Mouse (Mus musculus): ENCODE measurements around the gene Cela1. TPM values are rescaled to one million over a fixed set of nuclear protein-coding genes. Genes with fewer than 3 reads are reported as not detected.

The Cela1 gene
- 515 and 2,945 TPM in 2 replicates for polyA plus RNA-seq (2012; rRNA removed)

DNA sequence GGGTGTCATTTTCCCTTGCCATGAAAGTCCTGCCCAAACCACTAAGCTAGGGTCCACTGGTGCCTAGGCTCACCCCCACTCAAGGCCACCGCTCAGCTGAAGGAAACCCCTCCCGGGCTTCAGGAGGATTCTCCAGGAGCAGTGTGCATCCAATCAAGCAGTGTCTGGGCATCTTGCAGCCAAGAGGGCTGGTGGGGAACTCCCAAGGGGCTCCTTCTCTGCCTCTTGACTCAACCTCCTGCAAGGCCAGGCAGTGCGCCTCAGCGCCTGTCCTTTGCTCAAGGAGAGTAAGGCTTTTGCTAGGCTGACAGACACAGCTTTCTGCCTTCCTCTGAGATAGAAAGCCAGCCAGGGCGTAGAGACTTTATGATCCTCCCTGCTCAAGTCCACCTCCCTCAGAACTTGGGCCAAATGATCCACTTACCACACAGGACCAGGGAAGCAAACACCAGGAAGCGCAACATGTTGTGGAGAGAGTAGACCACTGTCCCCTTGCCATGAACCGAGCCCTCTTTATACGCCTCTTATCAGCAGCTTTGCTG lies at the start of gene Cela1:
Cela1 (minus strand) TSS at position 492 of the 542 bp plus-strand sequence.

DNA sequence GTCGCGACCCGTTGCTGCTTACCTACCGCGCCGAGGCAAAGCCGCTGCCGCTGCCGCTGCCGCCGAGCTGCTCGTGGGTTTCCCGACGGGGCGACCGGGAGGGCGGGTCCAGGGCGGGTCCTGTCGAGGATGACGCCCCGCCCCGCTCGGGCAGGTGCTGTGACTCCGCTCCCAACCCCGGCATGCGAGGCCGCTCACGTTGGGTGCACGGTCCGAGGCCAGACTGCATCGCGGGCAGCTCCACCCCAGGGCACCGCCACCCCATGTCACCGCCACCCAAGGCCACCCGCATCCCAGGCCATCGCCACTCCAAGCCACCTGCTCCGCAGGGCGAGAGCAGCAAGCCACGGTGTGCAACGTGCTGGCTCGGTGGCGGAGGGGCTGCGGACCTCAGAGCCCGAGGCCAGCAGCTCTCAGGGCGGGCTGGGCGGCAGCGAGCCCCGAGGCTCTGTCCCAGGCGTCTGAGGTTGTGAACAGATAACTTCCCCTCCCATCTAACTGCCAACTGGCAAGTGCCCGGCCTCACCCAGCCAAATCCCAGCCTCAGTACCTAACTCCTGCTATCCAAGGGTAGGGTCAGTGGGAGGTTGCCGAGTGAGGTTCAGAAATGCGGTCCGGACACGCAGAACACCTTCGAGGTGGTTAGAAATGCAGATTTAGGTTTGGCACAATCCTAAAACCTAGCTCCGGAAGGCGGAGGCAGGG lies 41.7 kb upstream of the Cela1 start, which contains the start of gene Galnt6:
Galnt6 (minus strand) TSS at position 96 of the 705 bp plus-strand sequence.

DNA sequence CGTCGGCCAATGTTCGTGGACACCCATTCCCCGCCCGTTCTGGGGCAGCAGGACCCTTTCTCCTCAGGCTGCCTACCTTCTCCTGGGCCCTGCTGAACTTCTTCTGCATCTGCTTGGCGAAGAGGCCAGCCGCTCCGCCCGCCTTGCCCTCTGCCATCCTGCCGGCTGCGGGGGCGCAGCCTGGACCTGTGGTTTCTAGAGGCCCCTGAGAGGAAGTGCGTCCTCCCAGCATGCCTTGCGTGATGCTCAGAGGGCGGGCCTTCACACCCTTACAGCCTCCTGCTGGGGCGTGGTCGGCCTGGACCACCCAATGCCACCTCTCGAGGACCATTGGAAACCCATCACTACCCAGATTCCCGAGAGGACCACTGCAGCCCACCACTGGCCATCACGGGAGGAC lies 18.4 kb downstream of the Cela1 start, which contains the start of gene Bin2:
Bin2 (minus strand) TSS at position 217 of the 400 bp plus-strand sequence.

DNA sequence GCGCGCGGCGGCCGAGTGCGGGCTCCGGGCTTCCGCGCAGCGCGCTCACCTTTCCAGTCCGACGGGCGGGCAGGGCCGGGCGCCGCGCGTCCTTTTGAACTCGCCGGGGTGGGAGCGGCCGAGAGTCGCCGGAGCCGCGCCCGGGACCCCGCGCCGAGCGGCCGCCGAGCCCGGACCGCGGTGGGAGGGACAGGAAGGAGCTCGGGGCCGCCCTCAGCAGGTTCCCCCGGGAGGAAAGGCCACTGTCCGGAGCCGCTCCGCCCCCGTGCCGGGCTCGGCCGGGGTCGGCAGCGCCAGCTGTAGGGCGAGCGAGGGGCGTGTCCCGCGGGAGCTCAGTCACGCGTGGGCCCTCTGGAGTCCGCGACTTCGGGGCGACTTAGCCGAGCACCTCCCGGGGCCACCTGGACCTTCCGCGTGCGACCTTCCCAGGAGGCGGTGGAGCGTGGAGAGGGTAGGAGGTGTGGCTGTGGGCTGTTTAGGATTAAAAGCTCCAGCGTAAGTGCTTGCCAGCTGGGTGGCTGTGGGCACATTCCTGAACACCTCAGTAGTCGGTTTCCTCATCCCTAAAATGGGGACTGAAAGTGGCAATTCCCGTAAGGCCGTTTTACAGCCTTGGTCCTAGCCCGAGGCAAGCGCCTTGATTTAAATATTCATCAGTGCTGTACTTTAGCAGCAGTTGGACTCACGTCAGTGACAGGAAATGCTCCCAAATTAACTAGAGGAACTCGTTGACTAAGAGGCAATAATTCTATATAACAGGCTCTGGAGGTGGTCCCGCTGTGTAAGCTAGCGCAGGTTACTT lies 50.8 kb downstream of the Cela1 start, which contains the start of gene Smagp:
Smagp (minus strand) TSS at position 241 of the 802 bp plus-strand sequence.

Other genes starting within 250 kb of the Cela1 start
- gene Letmd1, start 218.9 kb downstream of the Cela1 start, polyA plus RNA-seq (2012; rRNA removed), result 41.4 and 44.8 TPM in 2 replicates
- gene Csrnp2, start 192.4 kb downstream of the Cela1 start, polyA plus RNA-seq (2012; rRNA removed), result 2.1 and 2.4 TPM in 2 replicates
- gene Tfcp2, start 135.9 kb downstream of the Cela1 start, polyA plus RNA-seq (2012; rRNA removed), result 4.6 and 8.1 TPM in 2 replicates
- 11.7 and 16.0 TPM in 2 replicates for gene Pou6f1, start 87.9 kb downstream of the Cela1 start, polyA plus RNA-seq (2012; rRNA removed)
- gene Dazap2, start 72.6 kb downstream of the Cela1 start, polyA plus RNA-seq (2012; rRNA removed), result 669 and 1,069 TPM in 2 replicates
- 557 and 585 TPM in 2 replicates for gene Smagp, start 51.0 kb downstream of the Cela1 start, polyA plus RNA-seq (2012; rRNA removed)
- gene Bin2, start 18.4 kb downstream of the Cela1 start, polyA plus RNA-seq (2012; rRNA removed), result 3.6 and 4.2 TPM in 2 replicates
- gene Galnt6, start 41.5 kb upstream of the Cela1 start, polyA plus RNA-seq (2012; rRNA removed), result 40.0 and 45.2 TPM in 2 replicates
- 1.2 and 1.4 TPM in 2 replicates for gene Slc4a8, start 73.8 kb upstream of the Cela1 start, polyA plus RNA-seq (2012; rRNA removed)
- 0.19 and 0.20 TPM in 2 replicates for gene Scn8a, start 181.9 kb upstream of the Cela1 start, polyA plus RNA-seq (2012; rRNA removed)

Measured in colon, adult 2 months (tissue).